Mouse (Mus musculus): ENCODE results near the gene Gramd1b.

Gramd1b gene

DNA sequence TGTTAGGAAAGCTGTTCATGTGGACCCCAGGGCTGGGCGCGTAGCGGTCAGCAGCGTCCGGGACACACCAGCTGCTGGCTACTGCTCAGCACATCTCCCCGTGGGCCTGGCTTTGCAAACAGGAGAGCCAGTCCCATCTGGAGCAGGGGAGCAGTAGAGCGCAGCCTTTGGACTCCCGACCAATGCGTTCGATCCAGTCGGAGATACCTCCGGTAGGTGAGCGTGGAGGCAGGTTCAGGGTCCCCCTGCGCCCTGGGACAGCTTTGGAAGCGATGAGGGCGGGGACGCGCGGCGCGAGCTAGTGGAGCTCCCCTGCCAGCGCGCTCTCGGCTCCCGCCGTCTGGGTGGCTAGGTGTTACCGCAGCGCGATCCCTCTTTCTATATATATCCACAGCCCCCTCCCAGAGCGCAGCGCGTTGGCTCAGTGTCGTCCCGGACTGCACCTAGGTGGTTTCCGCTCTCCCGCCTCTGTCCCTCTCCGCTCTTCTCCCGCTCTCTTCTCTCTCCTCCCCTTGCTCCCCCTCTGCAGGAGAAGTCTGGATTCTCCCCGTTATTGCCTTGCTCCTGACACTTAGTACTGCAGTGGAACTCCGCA lies at the start of gene Gramd1b:
Gene Gramd1b, minus strand, starts transcription at position 357 of the 595 bp plus-strand sequence.
- DNase-seq (ENCODE audit: low spot score in 2 of 2): peak in 1 of 2 experiments; percentile 33

GRCm38 (mm10) chr9:40578726-40579625 lies 47.8 kb upstream of the Gramd1b start:
- DNase-seq (ENCODE audit: low spot score in 2 of 2): no peak

- no peak for DNase-seq (ENCODE audit: low spot score in 2 of 2)
Observed at GRCm38 (mm10) chr9:40577132-40577531, 45.9 kb upstream of the Gramd1b start.

DNA sequence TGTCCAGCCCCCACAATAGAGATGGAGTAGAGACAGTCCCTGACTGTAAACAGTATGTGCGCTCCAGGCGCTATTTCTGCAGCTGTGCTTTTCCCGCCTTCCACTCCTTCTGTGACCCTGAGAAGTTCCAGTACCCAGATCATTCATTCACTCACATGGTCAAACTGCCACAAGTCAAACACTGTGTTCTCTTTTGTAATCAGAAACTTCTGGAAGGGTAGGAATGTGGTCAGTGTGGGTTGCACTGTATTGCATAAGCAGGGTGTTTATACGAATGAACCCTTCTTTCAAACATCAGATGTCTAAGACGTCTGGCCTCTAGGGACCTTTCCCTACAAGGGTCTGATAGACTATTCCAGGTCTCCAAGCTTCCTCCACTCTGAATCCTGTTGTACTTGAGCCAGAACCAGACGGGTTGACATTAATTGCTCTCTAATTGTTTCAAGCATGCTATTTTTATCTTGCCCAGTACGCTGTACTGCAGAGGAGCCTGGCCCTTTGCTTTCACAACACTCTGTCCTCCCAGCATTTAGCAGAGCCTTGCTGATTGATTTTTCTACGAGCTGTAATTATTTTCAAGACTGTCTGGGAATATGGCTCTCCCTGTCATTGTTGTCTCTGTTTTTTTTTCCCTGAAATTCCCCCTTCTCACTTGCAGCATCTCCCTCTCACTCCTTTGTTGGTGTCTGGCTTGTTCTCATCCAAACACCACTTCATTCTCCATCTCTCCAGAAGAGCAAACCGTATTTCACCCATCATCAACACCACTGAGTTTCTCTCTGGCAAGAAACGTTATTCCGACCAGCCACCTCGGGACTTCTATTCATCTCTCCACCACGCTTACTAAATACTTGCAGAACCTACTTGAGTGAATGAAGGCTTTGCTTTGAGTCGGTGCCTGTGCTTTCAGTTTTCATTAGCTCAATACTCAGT lies 44.1 kb upstream of the Gramd1b start:
- no peak for DNase-seq (ENCODE audit: low spot score in 2 of 2)

- no peak for DNase-seq (ENCODE audit: low spot score in 2 of 2)
Observed at GRCm38 (mm10) chr9:40571280-40571679, 40.1 kb upstream of the Gramd1b start.

- peak; percentile 19 to 45 for DNase-seq (ENCODE audit: low spot score in 2 of 2)
Observed at GRCm38 (mm10) chr9:40568070-40568469, 36.9 kb upstream of the Gramd1b start.

DNA sequence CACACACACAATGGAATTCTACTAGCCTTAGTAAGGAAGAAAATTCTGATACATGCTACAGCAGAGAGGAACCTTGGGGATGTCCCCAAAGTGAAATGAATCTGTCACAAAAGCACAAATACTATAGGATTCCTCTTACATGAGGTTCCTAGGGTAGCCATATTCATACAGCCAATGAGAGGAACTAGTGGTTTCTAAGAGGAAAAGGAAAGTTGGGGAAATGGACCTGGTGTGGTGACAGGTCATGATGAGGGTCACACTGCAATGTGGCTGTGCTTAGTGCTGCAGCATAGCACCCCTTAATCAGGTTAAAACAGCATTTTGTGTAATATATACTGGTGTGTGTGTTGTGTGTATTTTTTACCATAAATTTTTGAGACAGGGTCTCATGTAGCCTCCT lies 32.6 kb upstream of the Gramd1b start:
- no peak for DNase-seq (ENCODE audit: low spot score in 2 of 2)

DNA sequence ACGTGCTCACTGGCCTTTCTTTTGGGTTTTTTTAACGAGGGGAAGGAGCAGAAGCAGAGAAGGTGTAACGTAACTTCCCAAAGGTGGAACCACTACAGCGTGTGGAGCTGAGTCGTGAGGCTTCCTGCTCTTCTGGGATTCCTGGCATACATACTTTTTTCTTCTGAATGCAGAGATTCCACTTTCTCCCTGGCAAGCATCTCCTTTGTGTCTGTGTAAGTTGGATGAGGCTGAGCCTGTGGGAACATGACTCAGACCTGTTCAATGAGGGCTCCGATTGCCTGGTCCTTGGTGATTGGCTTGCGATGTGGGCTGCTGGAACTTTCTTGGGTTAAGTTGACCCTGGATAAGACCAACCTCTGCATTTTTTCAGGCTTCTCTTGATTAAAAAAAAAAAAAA lies 28.5 kb upstream of the Gramd1b start:
- no peak for DNase-seq (ENCODE audit: low spot score in 2 of 2)

- DNase-seq (ENCODE audit: low spot score in 2 of 2): no peak
Observed at GRCm38 (mm10) chr9:40557796-40558195, 26.6 kb upstream of the Gramd1b start.

DNA sequence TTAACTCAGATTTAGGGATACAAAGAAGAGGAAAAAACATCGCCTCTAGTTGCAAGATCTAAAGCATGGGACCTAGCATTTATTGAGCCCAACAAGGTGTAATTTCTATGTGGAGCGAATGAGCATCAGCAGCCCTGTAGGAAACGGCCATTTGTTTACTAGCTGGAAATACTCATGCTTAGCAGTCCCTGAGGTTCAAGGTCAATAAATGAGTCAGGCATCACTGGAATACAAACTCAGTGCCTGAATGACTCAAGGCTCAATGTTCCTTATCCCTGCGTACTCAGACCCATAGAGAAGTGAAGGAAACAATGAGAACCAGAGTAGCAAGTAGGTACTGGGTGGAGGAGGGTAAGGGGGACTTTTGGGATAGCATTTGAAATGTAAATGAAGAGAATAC lies 25.2 kb upstream of the Gramd1b start:
- DNase-seq (ENCODE audit: low spot score in 2 of 2): no peak

DNA sequence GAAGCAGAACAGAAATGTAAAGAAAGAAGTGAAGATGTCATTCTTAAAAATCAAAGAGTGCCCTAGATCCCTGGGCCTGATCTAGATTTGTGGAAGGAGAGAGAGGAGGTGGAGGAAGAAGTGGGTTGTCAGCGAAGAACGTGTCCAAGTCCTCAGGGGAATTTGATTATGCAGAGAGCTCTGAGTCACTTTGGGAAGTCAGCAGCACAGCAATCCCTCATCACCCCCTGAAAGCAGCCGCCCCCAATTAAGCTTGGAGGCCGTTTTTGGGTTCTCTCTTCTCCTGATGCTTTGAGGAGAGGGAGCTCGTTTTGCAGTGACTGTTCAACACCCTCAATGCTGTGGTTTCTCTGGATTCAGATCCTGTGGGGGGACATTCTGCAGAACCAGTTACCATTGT lies 24.1 kb upstream of the Gramd1b start:
- DNase-seq (ENCODE audit: low spot score in 2 of 2): no peak

DNA sequence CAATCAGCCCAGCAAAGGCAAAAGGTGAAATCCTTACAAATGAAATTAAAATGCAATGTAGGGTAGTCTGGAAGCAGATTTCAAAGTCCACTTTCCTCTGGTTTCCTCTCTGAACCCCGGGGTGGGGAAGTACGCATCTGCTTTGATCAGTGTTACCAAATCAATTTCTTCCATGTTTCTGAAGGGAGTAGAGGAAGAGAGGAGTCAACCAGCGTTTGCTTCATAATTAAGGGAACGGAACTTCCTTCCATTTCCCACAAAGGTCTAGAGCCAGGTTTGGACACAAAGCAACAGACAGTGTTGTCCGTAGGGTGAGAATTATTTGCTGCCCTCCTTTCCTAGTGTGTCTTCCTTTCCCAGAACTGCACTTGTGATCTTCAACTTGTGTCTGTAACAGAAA lies 16.7 kb upstream of the Gramd1b start:
- no peak for DNase-seq (ENCODE audit: low spot score in 2 of 2)

GRCm38 (mm10) chr9:40545193-40545592 lies 14.0 kb upstream of the Gramd1b start:
- no peak for DNase-seq (ENCODE audit: low spot score in 2 of 2)

- no peak for DNase-seq (ENCODE audit: low spot score in 2 of 2)
Observed at GRCm38 (mm10) chr9:40539588-40540140, 8.5 kb upstream of the Gramd1b start.

- DNase-seq (ENCODE audit: low spot score in 2 of 2): peak; percentile 58 to 72
Observed at GRCm38 (mm10) chr9:40537708-40538105, 6.5 kb upstream of the Gramd1b start.

DNA sequence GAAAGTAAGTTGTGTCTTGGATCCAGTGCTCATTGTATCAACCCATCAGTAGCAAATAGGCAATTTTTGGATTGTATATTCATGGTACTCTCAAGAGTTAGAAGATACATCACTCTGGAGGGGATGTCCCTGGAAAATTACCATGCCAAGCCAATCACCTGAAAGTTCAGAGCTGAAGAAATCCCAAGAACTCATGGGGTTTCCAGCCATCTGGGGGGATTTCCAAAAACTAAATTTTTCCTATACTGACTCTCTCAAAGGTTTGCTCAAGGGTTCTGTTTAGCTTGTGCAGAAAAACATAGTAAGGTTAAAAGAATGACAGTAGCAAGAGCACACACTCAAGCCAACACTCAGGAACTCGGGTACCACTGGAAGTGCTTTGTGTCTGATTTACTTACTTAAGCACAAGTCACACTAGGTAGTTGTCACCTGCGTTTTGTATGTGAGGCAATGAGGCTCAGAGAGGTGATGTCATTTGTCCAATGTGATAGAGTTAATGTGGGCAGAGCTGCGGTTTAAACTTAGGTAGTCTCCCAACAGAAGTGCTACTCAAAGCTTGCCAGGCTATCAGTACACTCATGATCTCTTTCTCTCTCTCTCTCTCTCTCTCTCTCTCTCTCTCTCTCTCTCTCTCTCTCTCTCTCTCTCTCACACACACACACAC lies 6.0 kb upstream of the Gramd1b start:
- no peak for DNase-seq (ENCODE audit: low spot score in 2 of 2)

DNA sequence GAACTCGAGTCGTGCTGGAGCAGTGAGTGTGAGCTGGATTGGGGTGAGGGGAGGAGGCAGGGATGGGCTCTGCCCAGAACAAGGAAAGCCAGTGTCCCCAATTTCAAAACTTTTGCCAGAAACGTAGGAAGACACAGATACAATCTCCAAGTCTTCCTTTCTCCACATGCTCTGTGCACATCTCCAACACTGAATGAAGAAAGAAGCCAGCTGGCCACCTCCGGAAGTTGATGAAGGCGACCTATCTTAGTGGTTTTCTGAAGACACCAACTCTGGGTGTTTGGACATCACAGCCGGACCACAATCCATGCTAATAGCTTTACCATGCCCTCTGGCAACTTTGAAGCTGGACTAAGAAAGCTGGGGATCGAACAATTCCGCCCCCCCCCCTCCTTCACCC lies 647 bp downstream of the Gramd1b start:
- no peak for DNase-seq (ENCODE audit: low spot score in 2 of 2)

DNA sequence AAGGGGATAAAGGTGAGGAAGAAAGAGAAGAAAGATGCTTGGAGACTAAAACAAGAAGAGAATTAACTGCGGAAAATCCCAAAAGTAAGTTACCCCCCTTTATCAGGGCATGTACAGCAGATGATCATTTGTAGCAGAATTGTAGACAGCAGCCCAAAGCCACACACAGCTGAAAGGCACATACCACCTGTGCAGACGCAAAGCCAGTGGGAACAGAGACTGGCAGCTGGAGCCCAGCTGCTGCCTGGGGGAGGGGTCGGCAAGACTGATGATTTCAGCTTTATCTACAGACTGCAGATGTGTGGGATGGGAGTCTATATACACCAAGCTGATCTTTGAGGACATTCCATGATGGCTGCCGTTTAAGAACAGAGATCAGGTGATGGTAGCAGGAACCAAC lies 2.5 kb downstream of the Gramd1b start:
- no peak for DNase-seq (ENCODE audit: low spot score in 2 of 2)

DNA sequence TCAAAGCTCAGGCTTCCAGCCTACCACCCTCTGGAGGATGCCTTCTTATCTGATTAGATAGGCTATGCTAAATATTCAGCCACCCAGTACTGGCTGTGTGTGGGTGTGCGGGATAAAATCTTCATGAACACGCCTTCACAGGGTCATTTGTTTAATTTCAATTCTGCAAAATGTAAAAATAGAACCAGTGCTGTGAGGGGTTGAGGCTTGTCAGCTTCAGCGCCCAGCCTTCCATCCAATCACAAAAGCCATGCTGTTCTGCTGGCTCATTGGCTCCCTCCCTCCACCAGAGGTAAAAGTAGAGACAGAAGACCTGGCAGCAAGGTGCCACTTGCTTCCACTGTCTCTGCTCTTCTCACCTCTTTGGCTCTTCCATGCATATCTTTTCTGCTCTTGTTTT lies 4.3 kb downstream of the Gramd1b start:
- DNase-seq (ENCODE audit: low spot score in 2 of 2): no peak

- DNase-seq (ENCODE audit: low spot score in 2 of 2): no peak
Observed at GRCm38 (mm10) chr9:40522156-40522555, 9.0 kb downstream of the Gramd1b start.

- DNase-seq (ENCODE audit: low spot score in 2 of 2): no peak
Observed at GRCm38 (mm10) chr9:40521097-40521496, 10.1 kb downstream of the Gramd1b start.

All from frontal cortex, postnatal 10 days (tissue).